Mouse (Mus musculus) lung, adult 2 months (tissue): ENCODE measurements around the gene Cdk11b.
A peak's percentile ranks its signal among the peaks of the same experiment; 100 is the strongest.

Source experiments
- CTCF ChIP-seq: fragments of 200-500 bp; IDR thresholded peaks from 2 replicates; pipeline ENCODE4 v1.5.1; 2011; ENCODE audit warnings: mild to moderate bottlenecking, low read length, control low read depth; ENCODE audit not compliant: insufficient read depth
- POLR2A ChIP-seq: fragments of 200-500 bp; IDR thresholded peaks from 2 replicates; pipeline ENCODE4 v1.6.1; 2011; ENCODE audit warnings: low read depth, mild to moderate bottlenecking, control low read depth, low read length, borderline replicate concordance; ENCODE audit errors: extremely low read depth

DNA sequence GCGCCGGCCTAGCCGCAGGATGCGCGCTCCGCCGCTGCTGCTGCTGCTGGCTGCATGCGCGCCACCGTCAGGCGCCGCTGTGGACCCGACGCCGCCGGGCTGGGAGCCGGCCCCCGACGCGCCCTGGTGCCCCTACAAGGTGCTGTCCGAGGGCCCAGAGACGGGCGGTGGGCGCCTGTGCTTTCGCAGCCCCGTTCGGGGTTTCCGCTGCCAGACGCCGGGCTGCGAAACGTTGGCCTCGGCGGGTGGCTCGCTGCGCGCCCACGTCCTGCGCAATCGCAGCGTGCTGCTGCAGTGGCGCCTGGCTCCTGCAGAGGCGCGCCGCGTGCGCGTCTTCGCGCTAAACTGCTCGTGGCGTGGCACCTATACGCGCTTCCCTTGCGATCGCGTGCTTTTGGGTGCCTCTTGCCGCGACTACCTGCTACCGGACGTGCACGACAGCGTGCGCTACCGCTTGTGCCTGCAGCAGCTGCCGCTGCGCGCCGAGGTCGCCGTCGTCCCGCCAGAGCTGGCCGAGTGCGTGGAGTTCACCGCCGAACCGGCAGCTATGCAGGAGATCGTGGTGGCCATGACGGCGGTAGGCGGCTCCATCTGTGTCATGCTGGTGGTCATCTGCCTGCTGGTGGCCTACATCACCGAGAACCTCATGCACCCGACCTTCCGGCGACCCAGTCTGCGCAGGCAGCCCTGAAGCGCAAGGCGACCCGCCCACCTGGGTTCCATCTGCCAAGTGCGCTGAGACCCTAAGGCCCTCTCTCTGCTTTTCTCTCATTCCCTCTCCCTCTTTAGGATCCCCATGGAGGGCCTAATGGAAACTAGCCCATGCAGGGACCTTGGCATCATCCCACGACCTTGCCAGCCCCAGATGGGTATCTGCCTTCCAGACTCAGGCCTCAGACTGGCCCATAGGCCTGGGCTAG lies 70.1 kb downstream of the Cdk11b start:
- peak; percentile 14; the same call in 1 of the 2 replicates for TF ChIP-seq CTCF
- TF ChIP-seq POLR2A = no peak
